In genomic region chr1:65178902-65179432, GRCm38 (mm10) we compare ENCODE assay signal across 8 mouse cellular contexts. TPM values are rescaled to one million over a fixed set of nuclear protein-coding genes. Genes with fewer than 3 reads are reported as not detected.
DNase-seq lines count a peak whose midpoint lies in the region; ATAC-seq and TF ChIP-seq lines count a peak whose summit lies in the region.

No protein-coding gene starts in this region.

- H3K4me3 ChIP-seq in E14TG2a.4 (replicated peaks; ENCODE audit: low read length) = peak overlapping the region; percentile 94
- H3K4me3 ChIP-seq in forebrain, embryonic 13.5 days = peak overlapping the region; percentile 67
- peak overlapping the region; percentile 85 for H3K4me3 ChIP-seq in neural tube, embryonic 15.5 days (replicated peaks)

- DNase-seq in c-Kit-positive CD71-positive TER-119-positive erythroid progenitor cells, embryonic 14.5 days (ENCODE audit: low spot score) = peak; percentile 83
- DNase-seq in heart, postnatal 14 days = peak; percentile 99
- DNase-seq in layer of hippocampus, adult 11-12 months (ENCODE audit: low spot score) = peak; percentile 97
- peak; percentile 97 to 98 for DNase-seq in lung, adult 18-20 months
- DNase-seq in testis, postnatal 14 days (ENCODE audit: low spot score) = peak; percentile 95

- H3K27ac ChIP-seq in forebrain, embryonic 13.5 days = peak overlapping the region; percentile 97
- H3K27ac ChIP-seq in neural tube, embryonic 15.5 days (replicated peaks) = peak overlapping the region; percentile 99

- peaks cover 13% of the 10 kb centered on the region for H3K4me1 ChIP-seq in E14TG2a.4 (replicated peaks; ENCODE audit: low read depth, low read length)
- peaks cover 31% of the 10 kb centered on the region for H3K4me1 ChIP-seq in forebrain, embryonic 13.5 days
- H3K4me1 ChIP-seq in neural tube, embryonic 15.5 days = peaks cover 29% of the 10 kb centered on the region

- H3K9ac ChIP-seq in forebrain, embryonic 13.5 days = peak overlapping the region; percentile 84
- peak overlapping the region; percentile 87 for H3K9ac ChIP-seq in neural tube, embryonic 15.5 days (replicated peaks)

- intact Hi-C loops in heart, postnatal 14 days (cut with DNase I) = loop anchor here (1.0 to 5.0 kb wide), 2 partner anchors 67 to 132 kb away; no protein-coding TSS in a partner anchor

- ATAC-seq in forebrain, embryonic 13.5 days = peak; percentile 95
- peak; percentile 97 for ATAC-seq in neural tube, embryonic 15.5 days (ENCODE audit: low FRiP score)

- WGBS in forebrain, embryonic 13.5 days = under 1% methylated on average over 39 of the region's 39 CpGs
- under 1% methylated on average over 39 of the region's 39 CpGs for WGBS in neural tube, embryonic 15.5 days

- TF ChIP-seq CTCF in E14TG2a.4 (conservative IDR thresholded peaks at IDR 0.05; ENCODE audit: low read length) = peak; percentile 51

- H3K27me3 ChIP-seq in E14TG2a.4 (ENCODE audit: insufficient read depth, low read length) = no peaks in the 10 kb centered on the region
- no peaks in the 10 kb centered on the region for H3K27me3 ChIP-seq in forebrain, embryonic 13.5 days
- no peaks in the 10 kb centered on the region for H3K27me3 ChIP-seq in neural tube, embryonic 15.5 days (replicated peaks)

- peak overlapping the region; percentile 71 for H3K4me2 ChIP-seq in forebrain, embryonic 13.5 days
- H3K4me2 ChIP-seq in neural tube, embryonic 15.5 days = peak overlapping the region; percentile 62

- no peaks in the 10 kb centered on the region; the same call in 1 of the 2 replicates for H3K9me3 ChIP-seq in E14TG2a.4 (ENCODE audit: low read length)
- H3K9me3 ChIP-seq in forebrain, embryonic 13.5 days (replicated peaks) = no peaks in the 10 kb centered on the region
- H3K9me3 ChIP-seq in neural tube, embryonic 15.5 days (replicated peaks) = no peaks in the 10 kb centered on the region

- peaks cover 16% of the 10 kb centered on the region for H3K36me3 ChIP-seq in E14TG2a.4 (ENCODE audit: insufficient read depth, low read length)
- peaks cover 8% of the 10 kb centered on the region for H3K36me3 ChIP-seq in forebrain, embryonic 13.5 days (ENCODE audit: poor library complexity, severe bottlenecking)
- H3K36me3 ChIP-seq in neural tube, embryonic 15.5 days = 0 out of 2 replicates have a peak, but pooled peaks cover 4% of the 10 kb centered on the region

RNA-seq across cellular contexts. Expression of gene Idh1, which starts 7.3 kb away (rescaled TPM):
- 399 and 431 TPM in 2 replicates for polyA plus RNA-seq in forebrain, embryonic 13.5 days (2015; fragmentation: Nextera tagmentation; extraction: Ambion mirVana)
- total RNA-seq in heart, postnatal 14 days (2021) = 10 to 100 TPM; 54.2 to 76.5 TPM
- polyA plus RNA-seq in neural tube, embryonic 15.5 days (2015; fragmentation: Nextera tagmentation; extraction: Ambion mirVana) = 397 and 446 TPM in 2 replicates

RNA-seq across cellular contexts. Expression of gene Pikfyve, which starts 7.5 kb away (rescaled TPM):
- 13.5 and 15.7 TPM in 2 replicates for polyA plus RNA-seq in forebrain, embryonic 13.5 days (2015; fragmentation: Nextera tagmentation; extraction: Ambion mirVana)
- total RNA-seq in heart, postnatal 14 days (2021) = 10 to 100 TPM; 12.7 to 13.5 TPM
- polyA plus RNA-seq in neural tube, embryonic 15.5 days (2015; fragmentation: Nextera tagmentation; extraction: Ambion mirVana) = 9.5 and 9.6 TPM in 2 replicates

RNA-seq across cellular contexts. Expression of gene D630023F18Rik, which starts 56.0 kb away (rescaled TPM):
- 0.09 and 0.50 TPM in 2 replicates for polyA plus RNA-seq in forebrain, embryonic 13.5 days (2015; fragmentation: Nextera tagmentation; extraction: Ambion mirVana)
- not detected for total RNA-seq in heart, postnatal 14 days (2021)
- 2.3 and 2.4 TPM in 2 replicates for polyA plus RNA-seq in neural tube, embryonic 15.5 days (2015; fragmentation: Nextera tagmentation; extraction: Ambion mirVana)

RNA-seq across cellular contexts. Expression of gene Gm28845, which starts 59.6 kb away (rescaled TPM):
- polyA plus RNA-seq in forebrain, embryonic 13.5 days (2015; fragmentation: Nextera tagmentation; extraction: Ambion mirVana) = not detected in 2 replicates
- total RNA-seq in heart, postnatal 14 days (2021) = not detected
- polyA plus RNA-seq in neural tube, embryonic 15.5 days (2015; fragmentation: Nextera tagmentation; extraction: Ambion mirVana) = 0.56 TPM in 1 of 2 replicates, not detected in the other

Comparison
In these comparisons a context has a peak if more than half of its experiments do, and no peak if none do; other contexts are left out.
1. Peak in every context shown above with its lines: DNase-seq, ATAC-seq, H3K4me3 ChIP-seq and H3K27ac ChIP-seq.